Mouse (Mus musculus) fibroblast of lung, adult 2 months (primary cell): ENCODE measurements around the gene Setd3.

Experiments
- DNase-seq: peaks from one replicate; pipeline ENCODE4 v3.0.0-alpha.2; 2011; ENCODE audit warnings: low read depth

The Setd3 gene

GRCm38 (mm10) chr12:108072907-108073306, 106.2 kb downstream of the Setd3 start:
- DNase-seq, result no peak

- DNase-seq, result no peak
Measured at GRCm38 (mm10) chr12:108070685-108071662, 108.1 kb downstream of the Setd3 start.

GRCm38 (mm10) chr12:108069504-108069903, 109.6 kb downstream of the Setd3 start:
- no peak for DNase-seq

GRCm38 (mm10) chr12:108067811-108068375, 111.2 kb downstream of the Setd3 start:
- no peak for DNase-seq

GRCm38 (mm10) chr12:108067231-108067630, 111.9 kb downstream of the Setd3 start:
- DNase-seq, result no peak

GRCm38 (mm10) chr12:108064396-108064998, 114.6 kb downstream of the Setd3 start:
- DNase-seq, result no peak

GRCm38 (mm10) chr12:108063986-108064385, 115.1 kb downstream of the Setd3 start:
- DNase-seq, result no peak

- DNase-seq, result no peak
Measured at GRCm38 (mm10) chr12:108062137-108062536, 117.0 kb downstream of the Setd3 start.

GRCm38 (mm10) chr12:108061661-108062060, 117.5 kb downstream of the Setd3 start:
- no peak for DNase-seq
